ENCODE assay signal across 8 mouse cellular contexts in the genomic region with DNA sequence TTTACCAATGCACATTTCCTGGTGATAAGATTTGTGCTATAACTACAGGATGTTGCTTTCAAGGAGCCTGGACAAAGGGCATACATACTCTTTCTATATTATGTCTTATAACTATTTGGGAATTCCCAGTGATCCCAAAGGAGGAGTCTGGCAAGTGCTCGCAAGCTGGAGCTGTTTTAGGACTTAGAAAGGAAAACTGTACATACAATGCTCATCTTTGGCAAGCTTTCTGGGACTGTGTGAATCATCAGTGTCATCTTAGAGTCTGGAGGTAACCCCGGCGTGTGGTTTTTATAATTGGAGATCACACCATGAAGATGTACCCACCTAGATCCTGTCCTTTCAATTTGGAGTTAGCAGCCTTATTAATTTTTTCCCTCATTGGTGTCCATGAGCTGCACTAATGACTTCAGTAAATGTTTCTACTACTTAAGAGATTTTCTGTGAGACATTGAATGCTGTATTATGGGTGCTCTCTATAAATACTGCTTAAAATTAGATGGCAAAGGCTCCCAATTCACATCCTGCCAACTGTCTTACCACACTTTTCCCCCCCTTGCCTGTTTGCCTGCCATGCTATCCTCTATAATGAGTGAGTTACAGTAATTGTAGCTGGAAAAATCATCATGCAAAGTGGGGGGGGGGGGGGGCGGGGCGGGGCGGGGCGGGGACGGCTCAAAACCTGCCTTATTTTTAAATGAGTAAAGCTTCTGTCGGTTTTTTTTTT.
DNase-seq lines count a peak whose midpoint lies in the region; ATAC-seq and TF ChIP-seq lines count a peak whose summit lies in the region.

No protein-coding gene starts in this region.

- peaks cover 4% of the 10 kb centered on the region; the same call in 1 of the 2 replicates for H3K4me1 ChIP-seq in liver, adult 2 months (ENCODE audit: control insufficient read depth, insufficient read depth, low read length)
- peaks cover 7% of the 10 kb centered on the region; the same call in 1 of the 2 replicates for H3K4me1 ChIP-seq in embryonic facial prominence, embryonic 12.5 days
- 0 out of 2 replicates have a peak, but pooled peaks cover 6% of the 10 kb centered on the region for H3K4me1 ChIP-seq in limb, embryonic 10.5 days
- peaks cover 8% of the 10 kb centered on the region; the same call in 1 of the 2 replicates for H3K4me1 ChIP-seq in neural tube, embryonic 15.5 days

- H3K79me2 ChIP-seq in liver, adult 2 months (ENCODE audit: control insufficient read depth, insufficient read depth, low read length) = no peaks in the 10 kb centered on the region

- H3K4me3 ChIP-seq in liver, adult 2 months (ENCODE audit: insufficient read depth, low read depth, low read length) = peak overlapping the region; percentile 58
- H3K4me3 ChIP-seq in embryonic facial prominence, embryonic 12.5 days = peak overlapping the region; percentile 36
- peak overlapping the region; percentile 53 for H3K4me3 ChIP-seq in limb, embryonic 10.5 days
- peak overlapping the region; percentile 44 for H3K4me3 ChIP-seq in neural tube, embryonic 15.5 days (replicated peaks)

- ATAC-seq in embryonic facial prominence, embryonic 12.5 days (ENCODE audit: insufficient number of reproducible peaks, insufficient read depth, low FRiP score, low TSS enrichment) = no peak
- ATAC-seq in neural tube, embryonic 15.5 days (ENCODE audit: low FRiP score) = peak; percentile 40

- no peak overlapping the region for H3K27ac ChIP-seq in liver, adult 2 months (replicated peaks; ENCODE audit: insufficient read depth, low read depth, low read length)
- H3K27ac ChIP-seq in embryonic facial prominence, embryonic 12.5 days = no peak overlapping the region
- H3K27ac ChIP-seq in limb, embryonic 10.5 days = 0 out of 2 replicates have a peak overlapping the region, but pooled peaks have one; percentile 77
- no peak overlapping the region for H3K27ac ChIP-seq in neural tube, embryonic 15.5 days (replicated peaks)

- TF ChIP-seq POLR2A in liver, adult 2 months (IDR thresholded peaks at IDR 0.05; ENCODE audit: extremely low read depth, insufficient read depth, low read length) = no peak

- H3K4me2 ChIP-seq in embryonic facial prominence, embryonic 12.5 days (replicated peaks) = peak overlapping the region; percentile 51
- H3K4me2 ChIP-seq in neural tube, embryonic 15.5 days = peak overlapping the region; percentile 68

- DNase-seq in liver, adult 2 months (ENCODE audit: extremely low read depth, low read depth, low spot score) = no peak
- no peak for DNase-seq in liver
- no peak for DNase-seq in limb, embryonic 10.5 days (ENCODE audit: low spot score)
- no peak for DNase-seq in layer of hippocampus, postnatal 25 days (ENCODE audit: extremely low spot score in 1 of 2, low spot score in 1 of 2)
- DNase-seq in left cerebral cortex, adult 11 months (ENCODE audit: low spot score) = no peak
- DNase-seq in kidney, adult 9 months = no peak

- TF ChIP-seq CTCF in liver, adult 2 months (IDR thresholded peaks at IDR 0.05; ENCODE audit: low read depth, low read length) = no peak

- H3K9me3 ChIP-seq in embryonic facial prominence, embryonic 12.5 days = no peaks in the 10 kb centered on the region
- H3K9me3 ChIP-seq in limb, embryonic 10.5 days (replicated peaks) = no peaks in the 10 kb centered on the region
- H3K9me3 ChIP-seq in neural tube, embryonic 15.5 days (replicated peaks) = no peaks in the 10 kb centered on the region

- 26% methylated on average over 9 of the region's 9 CpGs for WGBS in liver, adult 2 months
- 33% methylated on average over 7 of the region's 9 CpGs for WGBS in embryonic facial prominence, embryonic 12.5 days
- WGBS in limb, embryonic 10.5 days = 29% methylated on average over 9 of the region's 9 CpGs
- 27% methylated on average over 8 of the region's 9 CpGs for WGBS in neural tube, embryonic 15.5 days

- no peak overlapping the region for H3K9ac ChIP-seq in liver, adult 2 months (ENCODE audit: low read depth, low read length)
- H3K9ac ChIP-seq in embryonic facial prominence, embryonic 12.5 days = no peak overlapping the region
- H3K9ac ChIP-seq in neural tube, embryonic 15.5 days (replicated peaks) = no peak overlapping the region

- no peaks in the 10 kb centered on the region for H3K27me3 ChIP-seq in liver, adult 2 months (ENCODE audit: control insufficient read depth, insufficient read depth, low read length)
- no peaks in the 10 kb centered on the region for H3K27me3 ChIP-seq in embryonic facial prominence, embryonic 12.5 days
- no peaks in the 10 kb centered on the region for H3K27me3 ChIP-seq in limb, embryonic 10.5 days (ENCODE audit: low read depth, poor library complexity, severe bottlenecking)
- no peaks in the 10 kb centered on the region for H3K27me3 ChIP-seq in neural tube, embryonic 15.5 days (replicated peaks)

- no peaks in the 10 kb centered on the region for H3K36me3 ChIP-seq in liver, adult 2 months (ENCODE audit: control insufficient read depth, insufficient read depth, low read length)
- H3K36me3 ChIP-seq in embryonic facial prominence, embryonic 12.5 days = no peaks in the 10 kb centered on the region
- no peaks in the 10 kb centered on the region for H3K36me3 ChIP-seq in limb, embryonic 10.5 days
- no peaks in the 10 kb centered on the region for H3K36me3 ChIP-seq in neural tube, embryonic 15.5 days
